Mouse (Mus musculus) heart, postnatal 0 days (tissue): ENCODE data around the gene Mbnl2. TPM values are rescaled to one million over a fixed set of nuclear protein-coding genes. Genes with fewer than 3 reads are reported as not detected.

Source experiments
- ATAC-seq: fragments of 200-750 bp; cut with Nextera tagmentation; 2 replicates; pipeline ENCODE4 v1.8.0; 2017; ENCODE audit warnings: low read depth, moderate number of reproducible peaks, moderate library complexity; ENCODE audit not compliant: insufficient read depth
- DNase-seq: peaks from one replicate; pipeline ENCODE4 v3.0.0-alpha.2; 2016; ENCODE audit warnings: low spot score
- H3K27ac ChIP-seq: fragments of 300-500 bp; sonication (generic); 2 replicates; pipeline ENCODE4 v1.5.1; 2014; ENCODE audit warnings: low read depth, mild to moderate bottlenecking
- H3K27me3 ChIP-seq: fragments of 300-500 bp; sonication (generic); 2 replicates; pipeline ENCODE4 v1.6.1; 2014; ENCODE audit warnings: low read length, mixed read lengths; ENCODE audit not compliant: control insufficient read depth, insufficient read depth
- H3K36me3 ChIP-seq: fragments of 300-500 bp; sonication (generic); replicated peaks from 2 replicates; pipeline ENCODE4 v1.6.1; 2014; ENCODE audit warnings: low read length, mixed read lengths; ENCODE audit not compliant: control insufficient read depth, insufficient read depth
- H3K4me1 ChIP-seq: fragments of 300-500 bp; sonication (generic); 2 replicates; pipeline ENCODE4 v1.6.1; 2014; ENCODE audit warnings: antibody characterized with exemption; ENCODE audit not compliant: control insufficient read depth, insufficient read depth
- H3K4me2 ChIP-seq: fragments of 300-500 bp; sonication (generic); 2 replicates; pipeline ENCODE4 v1.6.1; 2014; ENCODE audit warnings: low read depth, mild to moderate bottlenecking, low read length, moderate library complexity
- H3K4me3 ChIP-seq: fragments of 300-500 bp; sonication (generic); 2 replicates; pipeline ENCODE4 v1.5.1; 2014; ENCODE audit warnings: low read depth, low read length
- H3K9ac ChIP-seq: fragments of 300-500 bp; sonication (generic); replicated peaks from 2 replicates; pipeline ENCODE4 v1.6.1; 2014; ENCODE audit warnings: low read depth, low read length, mixed read lengths
- H3K9me3 ChIP-seq: fragments of 300-500 bp; sonication (generic); replicated peaks from 2 replicates; pipeline ENCODE4 v1.6.1; 2016; ENCODE audit warnings: low read length; ENCODE audit not compliant: control insufficient read depth
- CTCF ChIP-seq: IDR thresholded peaks from 2 replicates; pipeline ENCODE4 v1.5.1; 2016; ENCODE audit warnings: antibody characterized with exemption, control low read depth, low read depth
- EP300 ChIP-seq: IDR thresholded peaks from 2 replicates; pipeline ENCODE4 v1.6.1; 2016; ENCODE audit warnings: antibody characterized with exemption, low read depth
- WGBS: fragments of 180-500 bp; shearing (Covaris S2); extraction: QIAGEN DNeasy Blood & Tissue Kit; methylation state at CpG from one replicate; pipeline ENCODE4 v1.1.7; 2014; 5-methylcytosine and 5-hydroxymethylcytosine counted together
- polyA plus RNA-seq: library from polyadenylated mRNA; unstranded; fragments of >200 nt; fragmentation: Nextera tagmentation; extraction: Ambion mirVana; gene quantifications from 2 replicates; pipeline ENCODE4 v1.2.1, GENCODE M21; 2015
- total RNA-seq: library from RNA; depleted of rRNA; stranded (reverse); fragments of >200 nt; gene quantifications from 2 replicates; pipeline ENCODE4 v1.2.3, GENCODE M21; 2014; ENCODE audit warnings: low replicate concordance

Mbnl2 gene
- total and polyA plus RNA-seq, 2 experiments from 2014 or later, result 137 to 288 TPM

DNA sequence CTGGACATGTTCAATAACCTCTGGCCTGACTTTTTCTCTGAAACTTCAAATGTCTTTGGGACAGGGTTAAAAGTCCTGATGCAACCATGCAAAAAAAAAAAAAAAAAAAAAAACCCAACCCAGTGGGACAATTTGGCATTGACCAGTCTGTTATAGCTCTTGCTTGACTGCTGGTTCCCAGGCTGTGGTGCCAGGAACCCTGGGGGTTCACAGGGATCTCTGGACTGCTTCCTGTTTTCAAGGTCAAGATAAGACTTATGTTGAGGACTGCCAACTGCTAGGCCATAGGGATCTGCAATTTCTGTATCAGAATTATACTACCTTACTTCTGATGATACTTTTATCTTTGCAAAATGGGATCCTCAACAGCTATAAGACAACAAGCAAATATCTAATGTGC lies 9.6 kb upstream of the Mbnl2 start:
- Histone ChIP-seq H3K4me1 (peaks cover 7% of the 10 kb centered on the region), H3K27ac (no peak overlapping the region), H3K27me3 (no peaks in the 10 kb centered on the region), H3K4me3 (no peak overlapping the region), H3K4me2 (no peak overlapping the region), H3K9ac (no peak overlapping the region), H3K9me3 (no peaks in the 10 kb centered on the region), H3K36me3 (no peaks in the 10 kb centered on the region)
- TF ChIP-seq CTCF (no peak), EP300 (no peak)
- no peak for DNase-seq
- no peak for ATAC-seq

DNA sequence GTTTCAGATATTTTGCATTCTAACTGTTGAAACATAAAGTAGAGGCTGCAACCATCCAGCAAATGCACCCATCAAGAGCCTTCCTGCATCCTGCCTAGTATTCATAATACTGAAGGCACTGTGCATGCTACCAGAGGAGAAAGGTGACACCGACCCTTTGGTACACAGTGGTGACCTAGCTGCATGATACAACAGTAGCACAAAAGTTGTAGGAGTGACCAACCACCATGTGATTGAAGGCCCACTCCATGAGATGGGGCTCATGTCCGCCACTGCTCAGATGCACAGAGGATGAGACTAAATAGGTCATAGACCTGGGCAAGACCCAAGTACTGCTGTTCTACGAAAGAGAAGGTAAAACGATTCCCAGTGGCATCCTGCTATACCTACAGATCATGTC lies 8.3 kb upstream of the Mbnl2 start:
- Histone ChIP-seq H3K9me3 (no peaks in the 10 kb centered on the region), H3K9ac (no peak overlapping the region), H3K36me3 (no peaks in the 10 kb centered on the region), H3K4me1 (peaks cover 7% of the 10 kb centered on the region), H3K4me2 (no peak overlapping the region), H3K4me3 (no peak overlapping the region), H3K27me3 (no peaks in the 10 kb centered on the region), H3K27ac (no peak overlapping the region)
- ATAC-seq, result no peak
- TF ChIP-seq EP300 (no peak), CTCF (no peak)
- DNase-seq, result no peak
- 93% methylated on average over 4 of the region's 4 CpGs for WGBS

DNA sequence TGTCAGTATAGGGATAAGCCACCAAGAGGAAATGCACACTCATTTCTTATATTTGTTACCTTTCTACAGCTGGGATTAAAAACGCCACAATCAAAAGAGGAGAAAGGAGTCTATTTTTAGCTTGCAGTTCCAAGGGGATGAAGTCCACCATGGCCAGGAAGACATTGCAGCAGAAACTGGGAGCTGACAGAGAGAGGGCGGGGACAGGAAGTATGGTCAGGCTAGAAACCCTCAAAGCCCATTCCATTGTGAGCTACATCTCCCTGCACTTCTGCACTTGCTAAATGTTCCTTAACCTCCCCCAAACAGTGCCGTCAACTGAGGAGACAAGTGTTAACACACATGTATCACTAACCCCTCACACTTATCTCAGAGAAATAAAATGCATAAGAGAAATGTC lies 5.4 kb upstream of the Mbnl2 start:
- Histone ChIP-seq H3K4me3 (no peak overlapping the region), H3K27ac (no peak overlapping the region), H3K27me3 (no peaks in the 10 kb centered on the region), H3K36me3 (no peaks in the 10 kb centered on the region), H3K4me2 (no peak overlapping the region), H3K9ac (no peak overlapping the region), H3K4me1 (peaks cover 12% of the 10 kb centered on the region), H3K9me3 (no peaks in the 10 kb centered on the region)
- DNase-seq (no peak), ATAC-seq (no peak)
- TF ChIP-seq EP300, result no peak
- no peak for TF ChIP-seq CTCF
- 33% methylated on average over 3 of the region's 3 CpGs for WGBS

DNA sequence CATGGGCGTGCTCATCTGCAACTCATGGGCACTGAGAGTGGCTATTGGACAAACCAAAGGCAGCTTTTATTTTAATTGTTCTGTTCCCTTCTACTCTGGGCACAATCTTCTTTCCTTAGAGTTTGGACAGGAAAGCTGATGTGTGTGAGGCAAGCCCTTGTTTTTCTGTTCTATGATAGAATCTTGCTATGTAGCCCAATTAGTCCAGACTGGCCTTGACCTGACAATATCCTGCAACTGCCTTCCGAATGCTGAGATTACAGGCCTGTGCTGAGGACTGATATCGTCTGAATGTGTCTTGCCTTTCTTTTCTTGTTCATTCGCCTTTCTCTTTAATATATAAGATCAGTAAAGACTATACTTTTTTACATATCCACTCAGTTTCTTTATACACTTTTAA lies 4.8 kb upstream of the Mbnl2 start:
- H3K27ac ChIP-seq, result no peak overlapping the region
- no peaks in the 10 kb centered on the region for H3K36me3 ChIP-seq
- no peak for TF ChIP-seq CTCF
- no peak for TF ChIP-seq EP300
- no peaks in the 10 kb centered on the region for H3K9me3 ChIP-seq
- no peak overlapping the region for H3K4me2 ChIP-seq
- peaks cover 13% of the 10 kb centered on the region for H3K4me1 ChIP-seq
- no peaks in the 10 kb centered on the region for H3K27me3 ChIP-seq
- DNase-seq (no peak), ATAC-seq (no peak)
- no peak overlapping the region for H3K4me3 ChIP-seq
- no peak overlapping the region for H3K9ac ChIP-seq
- 75% methylated on average over 4 of the region's 4 CpGs for WGBS

DNA sequence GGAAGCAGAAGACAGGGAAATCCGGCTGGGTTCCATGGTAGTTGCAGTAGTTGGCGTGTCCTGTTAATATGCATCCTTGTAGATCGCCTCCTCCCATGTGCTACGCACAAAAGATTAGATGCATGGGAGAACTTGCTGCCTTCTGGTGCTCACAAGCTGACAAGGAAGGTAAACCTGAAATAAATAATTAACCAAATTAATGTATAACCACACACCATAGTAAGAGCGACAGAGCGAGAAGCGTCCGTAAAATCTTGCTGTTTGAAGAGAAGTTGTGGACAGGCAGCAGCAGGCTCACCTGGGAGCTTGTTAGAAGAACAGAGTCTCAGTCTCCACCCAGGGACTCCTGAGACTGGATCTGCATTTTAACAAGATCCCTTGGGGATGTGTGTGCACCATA lies 4.4 kb upstream of the Mbnl2 start:
- Histone ChIP-seq H3K9ac (no peak overlapping the region), H3K27me3 (no peaks in the 10 kb centered on the region), H3K36me3 (no peaks in the 10 kb centered on the region), H3K4me1 (peaks cover 13% of the 10 kb centered on the region), H3K4me2 (no peak overlapping the region), H3K9me3 (no peaks in the 10 kb centered on the region), H3K27ac (no peak overlapping the region), H3K4me3 (no peak overlapping the region)
- WGBS, result 86% methylated on average over 8 of the region's 8 CpGs
- TF ChIP-seq EP300 (no peak), CTCF (no peak)
- no peak for DNase-seq
- ATAC-seq, result no peak

DNA sequence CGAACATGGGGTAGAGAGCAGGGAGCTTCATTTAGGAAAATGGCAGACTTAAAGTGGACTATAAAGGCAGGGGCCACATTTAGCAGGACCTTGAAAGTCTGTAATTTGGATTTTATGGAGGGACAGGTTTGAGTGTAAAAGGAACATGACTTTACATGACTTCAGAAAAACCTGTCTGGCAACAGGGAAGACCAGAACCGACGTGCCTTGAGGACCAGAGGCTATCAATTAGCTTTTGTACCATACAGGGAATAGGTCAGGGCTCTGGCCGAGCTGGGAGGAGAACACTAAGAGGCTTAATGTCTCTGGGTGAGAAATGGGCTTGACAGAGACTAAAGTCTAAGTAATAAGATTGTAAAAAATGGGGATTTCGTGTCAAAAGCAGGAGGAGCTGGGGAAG lies 1.7 kb upstream of the Mbnl2 start:
- H3K27ac ChIP-seq, result no peak overlapping the region
- DNase-seq (no peak), ATAC-seq (no peak)
- no peaks in the 10 kb centered on the region for H3K27me3 ChIP-seq
- no peaks in the 10 kb centered on the region for H3K9me3 ChIP-seq
- no peak overlapping the region for H3K9ac ChIP-seq
- peaks cover 20% of the 10 kb centered on the region for H3K4me1 ChIP-seq
- H3K4me3 ChIP-seq, result no peak overlapping the region
- TF ChIP-seq CTCF (no peak), EP300 (no peak)
- H3K36me3 ChIP-seq, result no peaks in the 10 kb centered on the region
- H3K4me2 ChIP-seq, result no peak overlapping the region
- 76% methylated on average over 5 of the region's 5 CpGs for WGBS
